Mouse (Mus musculus) hindbrain, embryonic 13.5 days (tissue): Measurements from ENCODE around the gene Bcdin3d. TPM values are rescaled to one million over a fixed set of nuclear protein-coding genes. Genes with fewer than 3 reads are reported as not detected.

Source experiments
- ATAC-seq: fragments of 200-750 bp; cut with Nextera tagmentation; 2 replicates; pipeline ENCODE4 v1.8.0; 2017; ENCODE audit warnings: moderate TSS enrichment; ENCODE audit not compliant: low FRiP score
- H3K27ac ChIP-seq: fragments of 300-500 bp; sonication (generic); 2 replicates; pipeline ENCODE4 v1.5.1; 2015; ENCODE audit warnings: inconsistent platforms, mild to moderate bottlenecking, moderate library complexity
- H3K27me3 ChIP-seq: fragments of 300-500 bp; sonication (generic); 2 replicates; pipeline ENCODE4 v1.6.1; 2015; ENCODE audit warnings: mild to moderate bottlenecking, inconsistent platforms
- H3K36me3 ChIP-seq: fragments of 300-500 bp; sonication (generic); 2 replicates; pipeline ENCODE4 v1.6.1; 2015; ENCODE audit warnings: mild to moderate bottlenecking, inconsistent platforms
- H3K4me1 ChIP-seq: fragments of 300-500 bp; sonication (generic); replicated peaks from 2 replicates; pipeline ENCODE4 v1.6.1; 2015; ENCODE audit warnings: inconsistent platforms
- H3K4me2 ChIP-seq: fragments of 300-500 bp; sonication (generic); 2 replicates; pipeline ENCODE4 v1.6.1; 2015; ENCODE audit warnings: inconsistent platforms, mild to moderate bottlenecking, moderate library complexity
- H3K4me3 ChIP-seq: fragments of 300-500 bp; sonication (generic); 2 replicates; pipeline ENCODE4 v1.5.1; 2015; ENCODE audit warnings: mild to moderate bottlenecking, inconsistent platforms
- H3K9ac ChIP-seq: fragments of 300-500 bp; sonication (generic); 2 replicates; pipeline ENCODE4 v1.6.1; 2015; ENCODE audit warnings: mild to moderate bottlenecking, inconsistent platforms
- H3K9me3 ChIP-seq: fragments of 300-500 bp; sonication (generic); 2 replicates; pipeline ENCODE4 v1.6.1; 2016; ENCODE audit warnings: inconsistent platforms
- WGBS: fragments of 180-500 bp; shearing (Covaris S2); methylation state at CpG from one replicate; pipeline ENCODE4 v1.1.7; 2015; 5-methylcytosine and 5-hydroxymethylcytosine counted together
- polyA plus RNA-seq: library from polyadenylated mRNA; unstranded; fragments of >200 nt; fragmentation: Nextera tagmentation; extraction: Ambion mirVana; gene quantifications from 2 replicates; pipeline ENCODE4 v1.2.1, GENCODE M21; 2015

Bcdin3d gene
- polyA plus RNA-seq, 1 experiment from 2014 or later: 22.6 TPM

- H3K4me2 ChIP-seq: no peak overlapping the region
- H3K27ac ChIP-seq: no peak overlapping the region; the same call in 1 of the 2 replicates
- peak overlapping the region; percentile 24; the same call in 1 of the 2 replicates for H3K9ac ChIP-seq
- no peak for ATAC-seq
- H3K9me3 ChIP-seq: no peaks in the 10 kb centered on the region
- WGBS: 82% methylated on average over 14 of the region's 14 CpGs
- H3K4me1 ChIP-seq: peaks cover 29% of the 10 kb centered on the region
- peaks cover 3% of the 10 kb centered on the region; the same call in 1 of the 2 replicates for H3K27me3 ChIP-seq
- H3K4me3 ChIP-seq: no peak overlapping the region
- peaks cover 18% of the 10 kb centered on the region for H3K36me3 ChIP-seq
Observed at GRCm38 (mm10) chr15:99471677-99472063, 2.9 kb downstream of the Bcdin3d start.

- peak overlapping the region; percentile 40 for H3K27ac ChIP-seq
- peak overlapping the region; percentile 34 for H3K4me2 ChIP-seq
- H3K36me3 ChIP-seq: peaks cover 18% of the 10 kb centered on the region
Observed at GRCm38 (mm10) chr15:99470971-99471676, 3.4 kb downstream of the Bcdin3d start.

GRCm38 (mm10) chr15:99470224-99470761 is 4.2 kb downstream of the Bcdin3d start:
- H3K4me3 ChIP-seq: no peak overlapping the region
- H3K27me3 ChIP-seq: no peaks in the 10 kb centered on the region
- no peaks in the 10 kb centered on the region for H3K9me3 ChIP-seq
- H3K27ac ChIP-seq: peak overlapping the region; percentile 40; the same call in 1 of the 2 replicates
- peak overlapping the region; percentile 34; the same call in 1 of the 2 replicates for H3K4me2 ChIP-seq
- peak overlapping the region; percentile 5; the same call in 1 of the 2 replicates for H3K9ac ChIP-seq
- no peak for ATAC-seq
- 89% methylated on average over 31 of the region's 31 CpGs for whole genome bisulfite sequencing
- H3K4me1 ChIP-seq: peaks cover 28% of the 10 kb centered on the region
- peaks cover 18% of the 10 kb centered on the region for H3K36me3 ChIP-seq

More at GRCm38 (mm10) chr15:99470971-99471676, 3.4 kb downstream of the Bcdin3d start:
- no peaks in the 10 kb centered on the region for H3K9me3 ChIP-seq
- WGBS: 64% methylated on average over 17 of the region's 17 CpGs
- no peak for ATAC-seq
- peak overlapping the region; percentile 24; the same call in 1 of the 2 replicates for H3K9ac ChIP-seq
- H3K27me3 ChIP-seq: no peaks in the 10 kb centered on the region
- peaks cover 29% of the 10 kb centered on the region for H3K4me1 ChIP-seq
- H3K4me3 ChIP-seq: no peak overlapping the region

GRCm38 (mm10) chr15:99469736-99470135 is 4.8 kb downstream of the Bcdin3d start:
- no peaks in the 10 kb centered on the region for H3K27me3 ChIP-seq
- 94% methylated on average over 4 of the region's 4 CpGs for WGBS
- no peak for ATAC-seq
- no peaks in the 10 kb centered on the region for H3K9me3 ChIP-seq
- no peak overlapping the region for H3K4me3 ChIP-seq
- H3K4me1 ChIP-seq: peaks cover 23% of the 10 kb centered on the region
- H3K9ac ChIP-seq: 0 out of 2 replicates have a peak overlapping the region, but pooled peaks have one; percentile 5
- H3K4me2 ChIP-seq: no peak overlapping the region
- peaks cover 18% of the 10 kb centered on the region for H3K36me3 ChIP-seq
- H3K27ac ChIP-seq: no peak overlapping the region

- Histone ChIP-seq H3K9ac (no peak overlapping the region), H3K27ac (no peak overlapping the region), H3K36me3 (peaks cover 18% of the 10 kb centered on the region), H3K27me3 (no peaks in the 10 kb centered on the region), H3K4me1 (peaks cover 21% of the 10 kb centered on the region), H3K4me3 (no peak overlapping the region), H3K4me2 (no peak overlapping the region), H3K9me3 (no peaks in the 10 kb centered on the region)
- 37% methylated on average over 3 of the region's 3 CpGs for WGBS
- ATAC-seq: no peak
Observed at GRCm38 (mm10) chr15:99469067-99469466, 5.5 kb downstream of the Bcdin3d start.

- H3K4me2 ChIP-seq: no peak overlapping the region
- no peak for ATAC-seq
- no peak overlapping the region for H3K4me3 ChIP-seq
- no peaks in the 10 kb centered on the region for H3K27me3 ChIP-seq
- no peak overlapping the region for H3K27ac ChIP-seq
- H3K4me1 ChIP-seq: peaks cover 6% of the 10 kb centered on the region
- no peak overlapping the region for H3K9ac ChIP-seq
- WGBS: 76% methylated on average over 13 of the region's 13 CpGs
- H3K36me3 ChIP-seq: no peaks in the 10 kb centered on the region
- no peaks in the 10 kb centered on the region for H3K9me3 ChIP-seq
Observed at GRCm38 (mm10) chr15:99463194-99463593, 11.3 kb downstream of the Bcdin3d start.

- under 1% methylated on average over 45 of the region's 45 CpGs for WGBS
- peak within 1 kb of the TSS; percentile 85 for H3K9ac ChIP-seq
- peak within 1 kb of the TSS; percentile 91 for H3K27ac ChIP-seq
- H3K4me1 ChIP-seq: peaks cover 50% of the 10 kb centered on the region
- no peaks in the 10 kb centered on the region for H3K27me3 ChIP-seq
- peak within 1 kb of the TSS; percentile 78 for H3K4me2 ChIP-seq
- peak within 1 kb of the TSS; percentile 67 for H3K4me3 ChIP-seq
- H3K36me3 ChIP-seq: 0 out of 2 replicates have a peak, but pooled peaks cover 2% of the 10 kb centered on the region
- no peaks in the 10 kb centered on the region for H3K9me3 ChIP-seq
- peak; percentile 94 for ATAC-seq
Observed at GRCm38 (mm10) chr15:99457606-99458401, 16.7 kb downstream of the Bcdin3d start, which contains the start of gene Nckap5l. TSS of gene Nckap5l (minus strand) at chr15:99457748.

GRCm38 (mm10) chr15:99456963-99457605 is 17.4 kb downstream of the Bcdin3d start:
- ATAC-seq: peak; percentile 79
- Histone ChIP-seq H3K36me3 (peaks cover 7% of the 10 kb centered on the region; the same call in 1 of the 2 replicates), H3K9ac (peak overlapping the region; percentile 85), H3K4me3 (peak overlapping the region; percentile 67), H3K27ac (peak overlapping the region; percentile 91), H3K4me1 (peaks cover 57% of the 10 kb centered on the region), H3K27me3 (no peaks in the 10 kb centered on the region), H3K4me2 (peak overlapping the region; percentile 78), H3K9me3 (no peaks in the 10 kb centered on the region)
- WGBS: under 1% methylated on average over 34 of the region's 43 CpGs

GRCm38 (mm10) chr15:99456338-99456962 is 18.1 kb downstream of the Bcdin3d start:
- no peaks in the 10 kb centered on the region for H3K9me3 ChIP-seq
- WGBS: 12% methylated on average over 7 of the region's 7 CpGs
- no peaks in the 10 kb centered on the region for H3K27me3 ChIP-seq
- H3K9ac ChIP-seq: peak overlapping the region; percentile 85
- H3K36me3 ChIP-seq: peaks cover 8% of the 10 kb centered on the region; the same call in 1 of the 2 replicates
- ATAC-seq: no peak
- H3K4me1 ChIP-seq: peaks cover 62% of the 10 kb centered on the region
- H3K4me2 ChIP-seq: peak overlapping the region; percentile 78
- peak overlapping the region; percentile 91 for H3K27ac ChIP-seq
- H3K4me3 ChIP-seq: peak overlapping the region; percentile 67

- Histone ChIP-seq H3K4me1 (peaks cover 65% of the 10 kb centered on the region), H3K27ac (peak overlapping the region; percentile 52), H3K36me3 (peaks cover 14% of the 10 kb centered on the region; the same call in 1 of the 2 replicates), H3K4me3 (peak overlapping the region; percentile 5; the same call in 1 of the 2 replicates), H3K4me2 (peak overlapping the region; percentile 78), H3K27me3 (no peaks in the 10 kb centered on the region), H3K9ac (peak overlapping the region; percentile 85), H3K9me3 (no peaks in the 10 kb centered on the region)
- ATAC-seq: no peak
- WGBS: 81% methylated on average over 3 of the region's 3 CpGs
Observed at GRCm38 (mm10) chr15:99455415-99455814, 19.1 kb downstream of the Bcdin3d start.

GRCm38 (mm10) chr15:99454585-99455279 is 19.8 kb downstream of the Bcdin3d start:
- Histone ChIP-seq H3K9ac (peak overlapping the region; percentile 85), H3K4me1 (peaks cover 69% of the 10 kb centered on the region), H3K27ac (peak overlapping the region; percentile 52), H3K4me2 (peak overlapping the region; percentile 78), H3K4me3 (no peak overlapping the region; the same call in 1 of the 2 replicates), H3K27me3 (no peaks in the 10 kb centered on the region), H3K9me3 (no peaks in the 10 kb centered on the region), H3K36me3 (peaks cover 18% of the 10 kb centered on the region)
- WGBS: 66% methylated on average over 7 of the region's 7 CpGs
- no peak for ATAC-seq
